Mouse (Mus musculus) brain, embryonic 14.5 days (tissue): ENCODE results near the gene Luzp1.

Source experiments
- CTCF ChIP-seq: fragments of 200-500 bp; IDR thresholded peaks from 2 replicates; pipeline ENCODE4 v1.5.1; 2012; ENCODE audit warnings: inconsistent platforms, mild to moderate bottlenecking, moderate library complexity, borderline replicate concordance; ENCODE audit not compliant: insufficient read depth, insufficient read length; ENCODE audit errors: extremely low read depth
- POLR2A ChIP-seq: fragments of 200-500 bp; IDR thresholded peaks from 2 replicates; pipeline ENCODE4 v1.6.1; 2012; ENCODE audit warnings: mild to moderate bottlenecking, inconsistent platforms, borderline replicate concordance; ENCODE audit not compliant: poor library complexity, insufficient read depth, insufficient read length, severe bottlenecking; ENCODE audit errors: extremely low read depth

DNA sequence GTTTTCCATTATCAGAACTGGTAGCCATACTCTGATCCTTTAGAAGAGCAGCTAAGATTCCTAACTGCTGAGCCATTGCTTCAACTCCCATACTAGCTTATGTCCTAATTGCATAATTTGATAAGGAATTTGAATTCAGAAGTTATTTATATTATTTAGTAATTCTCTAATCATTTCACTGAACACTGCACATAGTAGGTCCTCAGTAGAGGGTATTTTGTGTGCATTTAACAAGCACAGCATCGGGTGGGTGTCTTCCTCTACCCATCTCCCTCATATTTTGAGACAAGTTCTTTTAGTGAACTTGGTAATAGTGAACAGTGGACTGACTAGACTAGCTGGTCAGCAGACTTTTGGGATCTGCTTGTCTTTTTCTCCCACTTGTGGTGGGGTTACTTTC lies 7.1 kb downstream of the Luzp1 start:
- TF ChIP-seq CTCF (no peak), POLR2A (no peak)
